Mouse (Mus musculus) G1E (cell line): ENCODE measurements around the gene Rgma.

ENCODE experiments used
- CTCF ChIP-seq: IDR thresholded peaks from 2 replicates; pipeline ENCODE4 v1.5.1; 2012; ENCODE audit warnings: low read depth, low read length, inconsistent platforms, mixed read lengths
- GATA1 ChIP-seq: IDR thresholded peaks from 2 replicates; pipeline ENCODE4 v1.6.1; 2012; ENCODE audit warnings: borderline replicate concordance, low read length, inconsistent platforms, mixed read lengths
- GATA2 ChIP-seq: IDR thresholded peaks from 2 replicates; pipeline ENCODE4 v1.6.1; 2012; ENCODE audit warnings: low read depth, low read length, inconsistent platforms, borderline replicate concordance

GRCm38 (mm10) chr7:73327193-73327592 is 48.1 kb upstream of the Rgma start:
- TF ChIP-seq CTCF, result no peak
- TF ChIP-seq GATA2, result no peak
- no peak for TF ChIP-seq GATA1
